Mouse (Mus musculus) midbrain, embryonic 12.5 days (tissue): ENCODE measurements around the gene Syn2. TPM values are rescaled to one million over a fixed set of nuclear protein-coding genes. Genes with fewer than 3 reads are reported as not detected.

ENCODE experiments used
- ATAC-seq: fragments of 200-750 bp; cut with Nextera tagmentation; 2 replicates; pipeline ENCODE4 v1.8.0; 2017; ENCODE audit warnings: low read depth, moderate TSS enrichment, moderate library complexity; ENCODE audit not compliant: low FRiP score
- H3K27ac ChIP-seq: fragments of 300-500 bp; sonication (generic); replicated peaks from 2 replicates; pipeline ENCODE4 v1.5.1; 2016; ENCODE audit warnings: mild to moderate bottlenecking
- H3K27me3 ChIP-seq: fragments of 300-500 bp; sonication (generic); 2 replicates; pipeline ENCODE4 v1.6.1; 2016; ENCODE audit warnings: mild to moderate bottlenecking
- H3K36me3 ChIP-seq: fragments of 300-500 bp; sonication (generic); 2 replicates; pipeline ENCODE4 v1.6.1; 2016
- H3K4me1 ChIP-seq: fragments of 300-500 bp; sonication (generic); 2 replicates; pipeline ENCODE4 v1.6.1; 2016
- H3K4me2 ChIP-seq: fragments of 300-500 bp; sonication (generic); replicated peaks from 2 replicates; pipeline ENCODE4 v1.6.1; 2016; ENCODE audit warnings: mild to moderate bottlenecking, moderate library complexity
- H3K4me3 ChIP-seq: fragments of 300-500 bp; sonication (generic); 2 replicates; pipeline ENCODE4 v1.5.1; 2016; ENCODE audit warnings: mild to moderate bottlenecking
- H3K9ac ChIP-seq: fragments of 300-500 bp; sonication (generic); replicated peaks from 2 replicates; pipeline ENCODE4 v1.6.1; 2016; ENCODE audit warnings: mild to moderate bottlenecking, moderate library complexity
- H3K9me3 ChIP-seq: fragments of 300-500 bp; sonication (generic); 2 replicates; pipeline ENCODE4 v1.6.1; 2016; ENCODE audit warnings: mild to moderate bottlenecking
- WGBS: fragments of 180-500 bp; shearing (Covaris S2); methylation state at CpG from one replicate; pipeline ENCODE4 v1.1.7; 2016; 5-methylcytosine and 5-hydroxymethylcytosine counted together
- polyA plus RNA-seq: library from polyadenylated mRNA; unstranded; fragments of >200 nt; fragmentation: Nextera tagmentation; extraction: Ambion mirVana; gene quantifications from 2 replicates; pipeline ENCODE4 v1.2.1, GENCODE M21; 2016

The Syn2 gene
- polyA plus RNA-seq, 1 experiment from 2014 or later, result 6.6 TPM

GRCm38 (mm10) chr6:115255171-115255570, 120.5 kb downstream of the Syn2 start:
- no peak overlapping the region for H3K27ac ChIP-seq
- no peaks in the 10 kb centered on the region for H3K9me3 ChIP-seq
- peaks cover 16% of the 10 kb centered on the region for H3K27me3 ChIP-seq
- no peaks in the 10 kb centered on the region for H3K36me3 ChIP-seq
- no peak overlapping the region for H3K9ac ChIP-seq
- WGBS, result 79% methylated on average over 3 of the region's 3 CpGs
- ATAC-seq, result no peak
- H3K4me2 ChIP-seq, result no peak overlapping the region
- peaks cover 14% of the 10 kb centered on the region for H3K4me1 ChIP-seq
- H3K4me3 ChIP-seq, result no peak overlapping the region

GRCm38 (mm10) chr6:115260507-115260906, 125.8 kb downstream of the Syn2 start:
- H3K4me1 ChIP-seq, result no peaks in the 10 kb centered on the region
- H3K4me3 ChIP-seq, result no peak overlapping the region
- ATAC-seq, result no peak
- 92% methylated on average over 3 of the region's 3 CpGs for WGBS
- no peak overlapping the region for H3K27ac ChIP-seq
- no peak overlapping the region for H3K4me2 ChIP-seq
- no peaks in the 10 kb centered on the region for H3K9me3 ChIP-seq
- H3K36me3 ChIP-seq, result no peaks in the 10 kb centered on the region
- H3K27me3 ChIP-seq, result no peaks in the 10 kb centered on the region
- no peak overlapping the region for H3K9ac ChIP-seq

DNA sequence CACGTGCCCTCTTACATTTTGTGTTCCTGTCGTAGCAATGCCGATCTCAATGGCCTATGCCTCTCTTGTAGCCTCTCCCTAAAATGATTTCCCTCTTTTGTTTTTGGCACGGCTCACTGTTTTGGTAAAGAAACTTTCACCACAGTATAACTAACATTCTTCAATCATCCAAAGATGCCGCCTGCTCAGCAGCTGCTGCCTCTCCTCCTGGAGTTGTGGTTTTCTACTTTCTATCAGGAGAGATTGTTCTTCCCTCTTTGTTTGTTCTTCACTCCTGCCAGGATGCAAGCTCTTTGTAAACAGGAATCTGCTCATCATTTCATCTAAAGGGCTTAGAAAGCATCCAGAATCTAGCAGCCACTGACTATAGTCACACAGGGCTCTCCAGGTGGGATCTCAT, 132.1 kb downstream of the Syn2 start:
- Histone ChIP-seq H3K4me1 (peaks cover 4% of the 10 kb centered on the region; the same call in 1 of the 2 replicates), H3K4me3 (no peak overlapping the region), H3K27me3 (no peaks in the 10 kb centered on the region), H3K9ac (no peak overlapping the region), H3K4me2 (no peak overlapping the region), H3K36me3 (no peaks in the 10 kb centered on the region), H3K9me3 (no peaks in the 10 kb centered on the region), H3K27ac (no peak overlapping the region)
- no peak for ATAC-seq
- 85% methylated on average over 5 of the region's 5 CpGs for WGBS

- Histone ChIP-seq H3K4me1 (peaks cover 9% of the 10 kb centered on the region; the same call in 1 of the 2 replicates), H3K9me3 (no peaks in the 10 kb centered on the region), H3K4me3 (no peak overlapping the region), H3K36me3 (no peaks in the 10 kb centered on the region), H3K27ac (no peak overlapping the region), H3K9ac (no peak overlapping the region), H3K27me3 (no peaks in the 10 kb centered on the region), H3K4me2 (no peak overlapping the region)
- ATAC-seq, result peak; percentile 69; the same call in 1 of the 2 replicates
- 50% methylated on average over 2 of the region's 2 CpGs for WGBS
Measured at GRCm38 (mm10) chr6:115267916-115268315, 133.2 kb downstream of the Syn2 start.

DNA sequence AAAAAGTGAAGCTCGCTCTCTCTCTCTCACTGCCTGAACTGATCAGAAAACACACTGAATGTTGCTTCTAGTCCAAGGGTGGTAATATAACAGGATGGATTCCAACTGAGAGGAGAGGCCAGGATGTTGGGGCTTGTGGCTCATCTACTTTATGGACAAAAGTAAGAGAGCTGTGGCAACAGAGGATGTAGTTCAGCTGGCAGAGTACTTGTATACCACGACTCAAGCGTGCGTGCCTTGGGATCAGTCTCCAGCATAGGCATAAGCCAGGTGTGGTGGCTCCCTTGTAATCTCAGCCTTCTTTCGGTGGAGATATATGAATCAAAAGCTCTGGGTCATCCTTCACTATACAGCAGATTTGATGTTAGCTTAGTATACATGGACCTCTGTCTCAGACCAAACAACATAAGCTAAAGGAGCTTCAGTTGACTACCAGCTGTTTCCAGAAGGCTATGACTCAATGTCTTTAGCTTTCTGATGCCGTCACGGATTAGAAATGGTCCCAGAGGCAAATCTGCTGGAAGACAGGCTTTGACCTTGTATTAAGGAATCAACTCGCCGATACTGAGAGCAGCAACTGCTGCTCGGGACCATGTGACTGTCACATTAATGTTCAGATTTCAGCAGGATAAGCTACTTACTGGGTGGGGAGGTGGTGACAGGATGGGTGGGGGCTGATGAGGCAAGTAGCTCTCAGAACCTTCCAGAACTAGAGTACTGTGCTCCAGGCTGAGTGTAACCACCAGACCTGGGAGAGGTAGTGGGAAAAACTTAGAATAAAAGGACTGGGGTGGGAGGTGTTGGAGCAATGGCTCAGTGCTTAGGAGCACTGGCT, 134.1 kb downstream of the Syn2 start:
- WGBS, result 86% methylated on average over 10 of the region's 10 CpGs
- no peak overlapping the region for H3K9ac ChIP-seq
- H3K4me1 ChIP-seq, result peaks cover 9% of the 10 kb centered on the region; the same call in 1 of the 2 replicates
- H3K27ac ChIP-seq, result no peak overlapping the region
- H3K4me2 ChIP-seq, result no peak overlapping the region
- H3K36me3 ChIP-seq, result no peaks in the 10 kb centered on the region
- H3K9me3 ChIP-seq, result no peaks in the 10 kb centered on the region
- ATAC-seq, result no peak
- no peaks in the 10 kb centered on the region for H3K27me3 ChIP-seq
- no peak overlapping the region for H3K4me3 ChIP-seq

GRCm38 (mm10) chr6:115269561-115269960, 134.9 kb downstream of the Syn2 start:
- Histone ChIP-seq H3K4me3 (no peak overlapping the region), H3K4me1 (peaks cover 9% of the 10 kb centered on the region; the same call in 1 of the 2 replicates), H3K4me2 (no peak overlapping the region), H3K9me3 (no peaks in the 10 kb centered on the region), H3K27me3 (no peaks in the 10 kb centered on the region), H3K36me3 (no peaks in the 10 kb centered on the region), H3K9ac (no peak overlapping the region), H3K27ac (no peak overlapping the region)
- 79% methylated on average over 5 of the region's 5 CpGs for WGBS
- ATAC-seq, result no peak

GRCm38 (mm10) chr6:115270085-115270484, 135.4 kb downstream of the Syn2 start:
- Histone ChIP-seq H3K4me2 (no peak overlapping the region), H3K9ac (no peak overlapping the region), H3K4me1 (peaks cover 9% of the 10 kb centered on the region; the same call in 1 of the 2 replicates), H3K27me3 (no peaks in the 10 kb centered on the region), H3K27ac (no peak overlapping the region), H3K36me3 (no peaks in the 10 kb centered on the region), H3K4me3 (no peak overlapping the region), H3K9me3 (no peaks in the 10 kb centered on the region)
- no peak for ATAC-seq
- WGBS, result 76% methylated on average over 2 of the region's 2 CpGs

DNA sequence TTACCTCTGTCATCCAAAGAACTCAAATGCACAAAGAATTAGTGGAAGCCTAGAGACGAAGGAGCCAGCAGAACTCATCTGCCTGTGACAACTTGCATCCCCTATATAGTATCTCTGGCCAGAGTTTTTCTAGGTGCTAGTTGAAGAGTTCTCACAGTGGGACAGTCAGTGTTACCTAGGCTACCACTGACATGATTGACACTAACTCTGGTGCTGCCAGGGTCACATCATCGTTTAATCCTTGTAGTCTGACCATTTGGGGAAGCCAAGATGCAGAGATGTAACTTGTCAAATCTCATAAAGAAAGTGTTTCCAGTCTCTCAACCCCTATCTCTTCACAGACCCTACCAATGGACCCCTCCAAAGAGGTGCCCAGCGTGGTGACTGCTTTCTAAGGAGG, 136.6 kb downstream of the Syn2 start:
- peaks cover 9% of the 10 kb centered on the region; the same call in 1 of the 2 replicates for H3K4me1 ChIP-seq
- H3K36me3 ChIP-seq, result no peaks in the 10 kb centered on the region
- no peak overlapping the region for H3K4me3 ChIP-seq
- no peaks in the 10 kb centered on the region for H3K9me3 ChIP-seq
- whole genome bisulfite sequencing, result 69% methylated on average over 3 of the region's 3 CpGs
- H3K27ac ChIP-seq, result no peak overlapping the region
- H3K9ac ChIP-seq, result no peak overlapping the region
- no peak overlapping the region for H3K4me2 ChIP-seq
- no peaks in the 10 kb centered on the region for H3K27me3 ChIP-seq
- no peak for ATAC-seq

DNA sequence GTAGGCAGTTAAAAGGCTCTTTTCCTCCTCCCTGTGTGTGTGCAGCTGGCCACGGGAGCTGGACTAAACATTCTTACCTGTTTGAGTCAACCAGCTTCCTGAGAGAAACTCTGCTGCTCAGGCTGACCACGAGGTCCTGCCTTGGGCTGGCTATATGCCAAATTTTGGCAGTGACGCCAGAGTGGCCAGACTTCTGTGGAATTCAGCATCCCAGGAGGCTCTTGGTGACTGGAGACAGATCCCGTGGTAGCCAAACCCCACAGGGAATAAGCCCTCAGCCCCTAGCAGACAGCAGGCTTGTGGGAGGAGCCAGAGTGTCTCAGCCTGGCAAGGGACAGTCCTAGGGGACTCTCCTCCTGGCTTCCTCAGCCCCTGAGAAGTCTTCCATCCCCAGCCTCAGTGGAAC, 137.2 kb downstream of the Syn2 start:
- no peak for ATAC-seq
- no peaks in the 10 kb centered on the region for H3K36me3 ChIP-seq
- H3K4me2 ChIP-seq, result no peak overlapping the region
- H3K4me3 ChIP-seq, result no peak overlapping the region
- no peak overlapping the region for H3K9ac ChIP-seq
- no peak overlapping the region for H3K27ac ChIP-seq
- H3K4me1 ChIP-seq, result peaks cover 9% of the 10 kb centered on the region; the same call in 1 of the 2 replicates
- 28% methylated on average over 4 of the region's 4 CpGs for WGBS
- H3K27me3 ChIP-seq, result no peaks in the 10 kb centered on the region
- no peaks in the 10 kb centered on the region for H3K9me3 ChIP-seq

- H3K4me2 ChIP-seq, result no peak overlapping the region
- ATAC-seq, result no peak
- H3K4me1 ChIP-seq, result peaks cover 9% of the 10 kb centered on the region; the same call in 1 of the 2 replicates
- no peaks in the 10 kb centered on the region for H3K9me3 ChIP-seq
- H3K27me3 ChIP-seq, result no peaks in the 10 kb centered on the region
- no peaks in the 10 kb centered on the region for H3K36me3 ChIP-seq
- no peak overlapping the region for H3K4me3 ChIP-seq
- H3K27ac ChIP-seq, result no peak overlapping the region
- WGBS, result 88% methylated on average over 10 of the region's 10 CpGs
- H3K9ac ChIP-seq, result no peak overlapping the region
Measured at GRCm38 (mm10) chr6:115273346-115273745, 138.6 kb downstream of the Syn2 start.

GRCm38 (mm10) chr6:115274705-115275104, 140.0 kb downstream of the Syn2 start:
- H3K4me3 ChIP-seq, result no peak overlapping the region
- no peak for ATAC-seq
- no peaks in the 10 kb centered on the region for H3K9me3 ChIP-seq
- H3K27me3 ChIP-seq, result no peaks in the 10 kb centered on the region
- no peaks in the 10 kb centered on the region for H3K36me3 ChIP-seq
- H3K9ac ChIP-seq, result no peak overlapping the region
- no peak overlapping the region for H3K4me2 ChIP-seq
- peaks cover 9% of the 10 kb centered on the region; the same call in 1 of the 2 replicates for H3K4me1 ChIP-seq
- H3K27ac ChIP-seq, result no peak overlapping the region
- 86% methylated on average over 9 of the region's 9 CpGs for WGBS

DNA sequence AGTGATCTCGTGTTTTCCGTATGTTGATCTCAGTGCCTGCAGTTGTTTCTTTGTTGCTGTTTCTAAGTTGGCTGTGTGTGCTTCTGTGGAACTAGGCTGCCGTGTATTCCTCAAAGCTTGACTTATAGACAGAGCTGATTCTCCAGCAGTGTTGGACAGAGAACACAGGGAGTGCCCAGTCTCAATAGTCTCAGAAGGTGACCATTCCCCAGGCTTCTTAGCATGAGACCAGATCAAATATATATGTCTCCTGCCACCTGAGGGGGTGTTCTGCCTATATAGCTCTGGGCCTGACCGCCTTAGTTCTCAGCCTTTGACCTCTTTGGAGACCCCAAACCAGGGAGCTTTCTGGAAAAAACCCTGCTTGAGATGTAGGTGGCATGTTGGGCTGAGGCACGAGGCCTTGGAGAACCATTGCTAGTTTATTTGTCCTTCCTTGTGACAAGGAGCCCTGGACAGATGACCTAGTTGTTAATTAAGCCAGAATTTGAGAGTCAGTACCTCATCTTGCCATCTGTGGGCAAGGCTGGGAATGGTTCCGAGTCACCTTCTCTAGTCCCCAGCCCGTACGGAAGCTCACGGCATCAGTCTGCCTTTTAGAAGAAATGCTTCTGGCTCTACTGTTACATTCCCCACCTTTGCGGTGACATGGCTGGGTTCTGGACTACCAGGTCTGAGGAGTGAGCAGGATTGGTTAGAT, 140.6 kb downstream of the Syn2 start:
- Histone ChIP-seq H3K36me3 (no peaks in the 10 kb centered on the region), H3K4me2 (no peak overlapping the region), H3K4me3 (no peak overlapping the region), H3K27ac (no peak overlapping the region), H3K27me3 (no peaks in the 10 kb centered on the region), H3K9me3 (no peaks in the 10 kb centered on the region), H3K9ac (no peak overlapping the region), H3K4me1 (peaks cover 9% of the 10 kb centered on the region; the same call in 1 of the 2 replicates)
- no peak for ATAC-seq
- 92% methylated on average over 10 of the region's 10 CpGs for WGBS
